Mouse (Mus musculus) limb, embryonic 15.5 days (tissue): Measurements from ENCODE around the gene Ahnak. TPM values are rescaled to one million over a fixed set of nuclear protein-coding genes. Genes with fewer than 3 reads are reported as not detected.
A peak's percentile ranks its signal among the peaks of the same experiment; 100 is the strongest.
"Not testable (repeated sequence)": the region's sequence is repeated elsewhere in the genome, so short reads cannot be mapped to it uniquely, and the experiment has no call there.

ENCODE experiments used
- ATAC-seq: fragments of 200-750 bp; cut with Nextera tagmentation; 2 replicates; pipeline ENCODE4 v1.8.0; 2017; ENCODE audit warnings: low read depth, moderate TSS enrichment; ENCODE audit not compliant: insufficient number of reproducible peaks, low FRiP score, low TSS enrichment
- H3K27ac ChIP-seq: fragments of 300-500 bp; sonication (generic); 2 replicates; pipeline ENCODE4 v1.5.1; 2015; ENCODE audit warnings: moderate library complexity, mild to moderate bottlenecking, inconsistent platforms
- H3K27me3 ChIP-seq: fragments of 300-500 bp; sonication (generic); 2 replicates; pipeline ENCODE4 v1.6.1; 2015; ENCODE audit warnings: inconsistent platforms
- H3K36me3 ChIP-seq: fragments of 300-500 bp; sonication (generic); 2 replicates; pipeline ENCODE4 v1.6.1; 2015; ENCODE audit warnings: inconsistent platforms
- H3K4me1 ChIP-seq: fragments of 300-500 bp; sonication (generic); 2 replicates; pipeline ENCODE4 v1.6.1; 2015; ENCODE audit warnings: inconsistent platforms
- H3K4me2 ChIP-seq: fragments of 300-500 bp; sonication (generic); 2 replicates; pipeline ENCODE4 v1.6.1; 2015; ENCODE audit warnings: mild to moderate bottlenecking, inconsistent platforms
- H3K4me3 ChIP-seq: fragments of 300-500 bp; sonication (generic); 2 replicates; pipeline ENCODE4 v1.5.1; 2015; ENCODE audit warnings: mild to moderate bottlenecking, inconsistent platforms
- H3K9ac ChIP-seq: fragments of 300-500 bp; sonication (generic); 2 replicates; pipeline ENCODE4 v1.6.1; 2015; ENCODE audit warnings: inconsistent platforms
- H3K9me3 ChIP-seq: fragments of 300-500 bp; sonication (generic); 2 replicates; pipeline ENCODE4 v1.6.1; 2016; ENCODE audit warnings: inconsistent platforms
- WGBS: fragments of 180-500 bp; shearing (Covaris S2); methylation state at CpG from one replicate; pipeline ENCODE4 v1.1.7; 2015; 5-methylcytosine and 5-hydroxymethylcytosine counted together
- polyA plus RNA-seq: library from polyadenylated mRNA; unstranded; fragments of >200 nt; fragmentation: Nextera tagmentation; extraction: Ambion mirVana; gene quantifications from 2 replicates; pipeline ENCODE4 v1.2.1, GENCODE M21; 2015

Ahnak gene
- polyA plus RNA-seq, 1 experiment from 2014 or later: 104 TPM

- Histone ChIP-seq H3K9me3 (no peaks in the 10 kb centered on the region), H3K4me3 (no peak overlapping the region)
Measured at GRCm38 (mm10) chr19:8999223-8999622, 10.1 kb downstream of the Ahnak start.

GRCm38 (mm10) chr19:9006915-9007314, 17.8 kb downstream of the Ahnak start:
- not testable (repeated sequence) for H3K9me3 ChIP-seq, H3K27me3 ChIP-seq, H3K4me3 ChIP-seq, H3K9ac ChIP-seq, H3K27ac ChIP-seq, H3K4me2 ChIP-seq, H3K4me1 ChIP-seq, ATAC-seq
- peaks cover 70% of the 10 kb centered on the region for H3K36me3 ChIP-seq
- WGBS: 99% methylated on average over 2 of the region's 2 CpGs

More at GRCm38 (mm10) chr19:8999223-8999622, 10.1 kb downstream of the Ahnak start:
- Histone ChIP-seq H3K4me2 (no peak overlapping the region), H3K27ac (0 out of 2 replicates have a peak overlapping the region, but pooled peaks have one; percentile 86), H3K36me3 (peaks cover 50% of the 10 kb centered on the region), H3K9ac (no peak overlapping the region), H3K4me1 (peaks cover 53% of the 10 kb centered on the region), H3K27me3 (no peaks in the 10 kb centered on the region)
- no peak for ATAC-seq
- 87% methylated on average over 4 of the region's 4 CpGs for WGBS

GRCm38 (mm10) chr19:9019298-9019697, 30.2 kb downstream of the Ahnak start:
- peaks cover 65% of the 10 kb centered on the region for H3K36me3 ChIP-seq
- ATAC-seq: no peak
- 84% methylated on average over 3 of the region's 3 CpGs for WGBS
- H3K4me2 ChIP-seq: no peak overlapping the region
- H3K4me3 ChIP-seq: no peak overlapping the region
- H3K9ac ChIP-seq: no peak overlapping the region
- H3K4me1 ChIP-seq: peaks cover 5% of the 10 kb centered on the region; the same call in 1 of the 2 replicates
- no peaks in the 10 kb centered on the region for H3K27me3 ChIP-seq
- no peak overlapping the region for H3K27ac ChIP-seq
- no peaks in the 10 kb centered on the region for H3K9me3 ChIP-seq

- H3K9ac ChIP-seq: no peak overlapping the region
- H3K27me3 ChIP-seq: no peaks in the 10 kb centered on the region
- H3K9me3 ChIP-seq: no peaks in the 10 kb centered on the region
- no peak overlapping the region for H3K4me3 ChIP-seq
- WGBS: 40% methylated on average over 11 of the region's 11 CpGs
- peak; percentile 50; the same call in 1 of the 2 replicates for ATAC-seq
- H3K4me1 ChIP-seq: peaks cover 16% of the 10 kb centered on the region
- peaks cover 30% of the 10 kb centered on the region for H3K36me3 ChIP-seq
- H3K4me2 ChIP-seq: no peak overlapping the region
- H3K27ac ChIP-seq: peak overlapping the region; percentile 77
Measured at GRCm38 (mm10) chr19:9023021-9023778, 34.1 kb downstream of the Ahnak start.

GRCm38 (mm10) chr19:9025562-9026257, 36.6 kb downstream of the Ahnak start:
- Histone ChIP-seq H3K36me3 (peaks cover 5% of the 10 kb centered on the region), H3K27me3 (no peaks in the 10 kb centered on the region), H3K4me2 (no peak overlapping the region), H3K9me3 (no peaks in the 10 kb centered on the region), H3K9ac (no peak overlapping the region), H3K4me1 (peaks cover 16% of the 10 kb centered on the region), H3K27ac (no peak overlapping the region), H3K4me3 (no peak overlapping the region)
- no peak for ATAC-seq
- WGBS: 91% methylated on average over 5 of the region's 5 CpGs

GRCm38 (mm10) chr19:9026634-9027033, 37.5 kb downstream of the Ahnak start:
- Histone ChIP-seq H3K4me3 (no peak overlapping the region), H3K9me3 (no peaks in the 10 kb centered on the region), H3K4me1 (peaks cover 16% of the 10 kb centered on the region), H3K36me3 (no peaks in the 10 kb centered on the region), H3K27ac (peak overlapping the region; percentile 18; the same call in 1 of the 2 replicates), H3K9ac (no peak overlapping the region), H3K27me3 (no peaks in the 10 kb centered on the region), H3K4me2 (no peak overlapping the region)
- no peak for ATAC-seq
- WGBS: 70% methylated on average over 4 of the region's 4 CpGs

- ATAC-seq: no peak
- Histone ChIP-seq H3K9me3 (no peaks in the 10 kb centered on the region), H3K27ac (peak overlapping the region; percentile 34; the same call in 1 of the 2 replicates)
Measured at GRCm38 (mm10) chr19:9027795-9028194, 38.7 kb downstream of the Ahnak start.

GRCm38 (mm10) chr19:9028375-9028774, 39.3 kb downstream of the Ahnak start:
- H3K9me3 ChIP-seq: no peaks in the 10 kb centered on the region
- no peaks in the 10 kb centered on the region for H3K36me3 ChIP-seq
- 72% methylated on average over 3 of the region's 3 CpGs for WGBS
- peaks cover 18% of the 10 kb centered on the region for H3K4me1 ChIP-seq
- no peak overlapping the region for H3K9ac ChIP-seq
- no peak for ATAC-seq
- no peak overlapping the region for H3K4me3 ChIP-seq
- H3K4me2 ChIP-seq: no peak overlapping the region
- no peaks in the 10 kb centered on the region for H3K27me3 ChIP-seq
- H3K27ac ChIP-seq: no peak overlapping the region

More at GRCm38 (mm10) chr19:9027795-9028194, 38.7 kb downstream of the Ahnak start:
- Histone ChIP-seq H3K4me2 (no peak overlapping the region), H3K9ac (no peak overlapping the region), H3K4me3 (no peak overlapping the region), H3K27me3 (no peaks in the 10 kb centered on the region), H3K36me3 (no peaks in the 10 kb centered on the region), H3K4me1 (peaks cover 20% of the 10 kb centered on the region)
- 23% methylated on average over 5 of the region's 5 CpGs for WGBS

GRCm38 (mm10) chr19:9029640-9030262, 40.7 kb downstream of the Ahnak start:
- Histone ChIP-seq H3K4me2 (no peak overlapping the region), H3K27me3 (no peaks in the 10 kb centered on the region), H3K9ac (no peak overlapping the region), H3K27ac (no peak overlapping the region), H3K4me3 (no peak overlapping the region), H3K9me3 (no peaks in the 10 kb centered on the region), H3K36me3 (no peaks in the 10 kb centered on the region), H3K4me1 (peaks cover 24% of the 10 kb centered on the region)
- ATAC-seq: no peak
- 61% methylated on average over 2 of the region's 2 CpGs for whole genome bisulfite sequencing

GRCm38 (mm10) chr19:9032502-9033129, 43.5 kb downstream of the Ahnak start:
- no peak overlapping the region for H3K4me2 ChIP-seq
- no peak for ATAC-seq
- no peaks in the 10 kb centered on the region for H3K9me3 ChIP-seq
- 42% methylated on average over 7 of the region's 7 CpGs for WGBS
- H3K27ac ChIP-seq: no peak overlapping the region
- H3K4me1 ChIP-seq: peaks cover 20% of the 10 kb centered on the region
- H3K27me3 ChIP-seq: no peaks in the 10 kb centered on the region
- no peaks in the 10 kb centered on the region for H3K36me3 ChIP-seq
- no peak overlapping the region for H3K9ac ChIP-seq
- H3K4me3 ChIP-seq: no peak overlapping the region

- 0 out of 2 replicates have a peak, but pooled peaks have one; percentile 58 for ATAC-seq
- H3K4me2 ChIP-seq: no peak overlapping the region
Measured at GRCm38 (mm10) chr19:9033412-9034340, 44.6 kb downstream of the Ahnak start.

More at GRCm38 (mm10) chr19:9033412-9034340, 44.6 kb downstream of the Ahnak start:
- Histone ChIP-seq H3K27me3 (no peaks in the 10 kb centered on the region), H3K27ac (peak overlapping the region; percentile 69), H3K9ac (no peak overlapping the region), H3K36me3 (no peaks in the 10 kb centered on the region), H3K4me3 (no peak overlapping the region), H3K9me3 (no peaks in the 10 kb centered on the region), H3K4me1 (peaks cover 16% of the 10 kb centered on the region)
- 55% methylated on average over 9 of the region's 9 CpGs for WGBS
